11 mouse cellular contexts compared by ENCODE assay signal in genomic region chr13:84638401-84638934, GRCm38 (mm10).
"Had no signal": no experiment of that assay in that cellular context is flagged by ENCODE, and none has a peak within 500 bp of the region (broad histone marks: within the 10 kb centered on the region; RNA-seq: fewer than 3 reads in every experiment).

No protein-coding gene starts in this region.

- ATAC-seq: liver, embryonic 12.5 days had no signal

- DNase-seq: lung, postnatal 14 days; spleen, adult 18-20 months; thymus, adult 18-20 months; thymus, postnatal 14 days had no signal

- H3K36me3 ChIP-seq: limb, embryonic 15.5 days; liver, embryonic 12.5 days; midbrain, embryonic 12.5 days had no signal

- H3K9ac ChIP-seq: limb, embryonic 15.5 days; liver, embryonic 12.5 days; lung, embryonic 14.5 days; midbrain, embryonic 12.5 days had no signal

- H3K4me2 ChIP-seq: limb, embryonic 15.5 days; liver, embryonic 12.5 days; lung, embryonic 14.5 days; midbrain, embryonic 12.5 days had no signal

- H3K9me3 ChIP-seq: limb, embryonic 15.5 days; liver, embryonic 12.5 days; megakaryocyte, embryonic 14.5 days; midbrain, embryonic 12.5 days had no signal

- H3K27me3 ChIP-seq: limb, embryonic 15.5 days; liver, embryonic 12.5 days; megakaryocyte, embryonic 14.5 days; midbrain, embryonic 12.5 days had no signal

- H3K4me3 ChIP-seq: left cerebral cortex, adult 2 months; limb, embryonic 15.5 days; liver, embryonic 12.5 days; megakaryocyte, embryonic 14.5 days; midbrain, embryonic 12.5 days had no signal

- H3K4me1 ChIP-seq: limb, embryonic 15.5 days; liver, embryonic 12.5 days; megakaryocyte, embryonic 14.5 days had no signal

- H3K27ac ChIP-seq: left cerebral cortex, adult 2 months; limb, embryonic 15.5 days; liver, embryonic 12.5 days; macrophage; midbrain, embryonic 12.5 days had no signal
